Mouse (Mus musculus) stomach, postnatal 0 days (tissue): ENCODE data around the gene Cldnd2.

Source experiments
- CTCF ChIP-seq: IDR thresholded peaks from 2 replicates; pipeline ENCODE4 v1.5.1; 2016; ENCODE audit warnings: antibody characterized with exemption, low read depth, mild to moderate bottlenecking, moderate library complexity
- EP300 ChIP-seq: optimal IDR thresholded peaks from 2 replicates; pipeline ENCODE3; 2016; ENCODE audit warnings: antibody characterized with exemption

DNA sequence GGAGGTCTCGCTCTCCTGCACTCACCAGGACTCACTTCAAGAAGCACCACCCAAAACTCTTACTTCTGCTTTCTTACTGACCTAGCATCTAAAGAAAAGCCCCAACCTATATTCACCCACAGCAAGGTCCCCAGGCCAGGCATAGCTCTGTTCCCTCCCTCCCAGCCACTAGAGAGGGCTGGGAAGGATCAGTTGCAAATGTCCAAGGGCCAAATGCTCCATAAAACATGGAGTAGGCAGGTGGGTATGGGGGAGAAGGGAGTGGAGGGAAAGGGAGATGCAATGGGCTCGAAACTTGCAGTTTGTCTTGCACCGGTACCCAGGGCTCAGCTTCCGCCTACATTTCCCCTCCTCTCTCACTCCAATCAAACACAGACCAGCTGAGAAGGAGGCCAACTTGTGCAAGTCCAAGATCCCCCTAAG lies 32.4 kb upstream of the Cldnd2 start, which contains the start of gene Siglecg:
- TF ChIP-seq EP300, result no peak
- TF ChIP-seq CTCF, result no peak
